Mouse (Mus musculus): ENCODE data around the gene Bin2. TPM values are rescaled to one million over a fixed set of nuclear protein-coding genes. Genes with fewer than 3 reads are reported as not detected.
"Not testable (repeated sequence)": the region's sequence is repeated elsewhere in the genome, so short reads cannot be mapped to it uniquely, and the experiment has no call there.

Gene Bin2
- polyA plus RNA-seq, 1 experiment from 2014 or later: 5.7 TPM

- Histone ChIP-seq H3K4me1 (replicated peaks; ENCODE audit: control insufficient read depth, insufficient read depth, low read length) (peaks cover 12% of the 10 kb centered on the region), H3K9ac (ENCODE audit: low read length) (0 out of 2 replicates have a peak overlapping the region, but pooled peaks have one; percentile 3), H3K4me3 (ENCODE audit: low read depth, low read length) (no peak overlapping the region), H3K27me3 (replicated peaks; ENCODE audit: control insufficient read depth, insufficient read depth, low read length) (no peaks in the 10 kb centered on the region), H3K27ac (ENCODE audit: low read depth) (peak overlapping the region; percentile 43), H3K4me2 (ENCODE audit: low read length) (peak overlapping the region; percentile 18), H3K36me3 (ENCODE audit: control insufficient read depth, insufficient read depth, low read length) (no peaks in the 10 kb centered on the region), H3K9me3 (ENCODE audit: control insufficient read depth, low read length) (no peaks in the 10 kb centered on the region)
- WGBS: 11% methylated on average over 11 of the region's 11 CpGs
- DNase-seq (ENCODE audit: low spot score) (peak; percentile 64), ATAC-seq (replicated peaks; ENCODE audit: low FRiP score, low TSS enrichment, low read depth) (no peak)
Measured at GRCm38 (mm10) chr15:100627774-100628370, 41.5 kb downstream of the Bin2 start.

GRCm38 (mm10) chr15:100627287-100627686 is 42.1 kb downstream of the Bin2 start:
- ATAC-seq (replicated peaks; ENCODE audit: low FRiP score, low TSS enrichment, low read depth) (no peak), DNase-seq (ENCODE audit: low spot score) (no peak)
- 21% methylated on average over 10 of the region's 10 CpGs for WGBS
- Histone ChIP-seq H3K4me3 (ENCODE audit: low read depth, low read length) (no peak overlapping the region), H3K36me3 (ENCODE audit: control insufficient read depth, insufficient read depth, low read length) (0 out of 2 replicates have a peak, but pooled peaks cover under 1% of the 10 kb centered on the region), H3K9ac (ENCODE audit: low read length) (no peak overlapping the region), H3K27ac (ENCODE audit: low read depth) (peak overlapping the region; percentile 43), H3K4me2 (ENCODE audit: low read length) (no peak overlapping the region), H3K27me3 (replicated peaks; ENCODE audit: control insufficient read depth, insufficient read depth, low read length) (no peaks in the 10 kb centered on the region), H3K9me3 (ENCODE audit: control insufficient read depth, low read length) (no peaks in the 10 kb centered on the region), H3K4me1 (replicated peaks; ENCODE audit: control insufficient read depth, insufficient read depth, low read length) (peaks cover 12% of the 10 kb centered on the region)

- Histone ChIP-seq H3K9ac (ENCODE audit: low read length) (no peak overlapping the region), H3K4me3 (ENCODE audit: low read depth, low read length) (no peak overlapping the region), H3K27me3 (replicated peaks; ENCODE audit: control insufficient read depth, insufficient read depth, low read length) (no peaks in the 10 kb centered on the region), H3K9me3 (ENCODE audit: control insufficient read depth, low read length) (no peaks in the 10 kb centered on the region), H3K36me3 (ENCODE audit: control insufficient read depth, insufficient read depth, low read length) (peaks cover 20% of the 10 kb centered on the region), H3K4me1 (replicated peaks; ENCODE audit: control insufficient read depth, insufficient read depth, low read length) (peaks cover 12% of the 10 kb centered on the region), H3K27ac (ENCODE audit: low read depth) (no peak overlapping the region), H3K4me2 (ENCODE audit: low read length) (no peak overlapping the region)
- DNase-seq (ENCODE audit: low spot score) (no peak), ATAC-seq (replicated peaks; ENCODE audit: low FRiP score, low TSS enrichment, low read depth) (no peak)
- WGBS: 90% methylated on average over 3 of the region's 3 CpGs
Measured at GRCm38 (mm10) chr15:100624435-100624834, 44.9 kb downstream of the Bin2 start.

- H3K4me2 ChIP-seq (ENCODE audit: low read length): no peak overlapping the region
- ATAC-seq (replicated peaks; ENCODE audit: low FRiP score, low TSS enrichment, low read depth): no peak
- DNase-seq (ENCODE audit: low spot score): no peak
- H3K9me3 ChIP-seq (ENCODE audit: control insufficient read depth, low read length): no peaks in the 10 kb centered on the region
- peaks cover 27% of the 10 kb centered on the region for H3K36me3 ChIP-seq (ENCODE audit: control insufficient read depth, insufficient read depth, low read length)
- H3K4me3 ChIP-seq (ENCODE audit: low read depth, low read length): no peak overlapping the region
- no peak overlapping the region for H3K27ac ChIP-seq (ENCODE audit: low read depth)
- no peak overlapping the region for H3K9ac ChIP-seq (ENCODE audit: low read length)
- no peaks in the 10 kb centered on the region for H3K27me3 ChIP-seq (replicated peaks; ENCODE audit: control insufficient read depth, insufficient read depth, low read length)
- peaks cover 12% of the 10 kb centered on the region for H3K4me1 ChIP-seq (replicated peaks; ENCODE audit: control insufficient read depth, insufficient read depth, low read length)
- 87% methylated on average over 9 of the region's 9 CpGs for WGBS
Measured at GRCm38 (mm10) chr15:100623754-100624153, 45.6 kb downstream of the Bin2 start.

GRCm38 (mm10) chr15:100622164-100622563 is 47.2 kb downstream of the Bin2 start:
- 83% methylated on average over 7 of the region's 7 CpGs for WGBS

GRCm38 (mm10) chr15:100621671-100622070 is 47.7 kb downstream of the Bin2 start:
- H3K36me3 ChIP-seq (ENCODE audit: control insufficient read depth, insufficient read depth, low read length): peaks cover 41% of the 10 kb centered on the region
- H3K4me2 ChIP-seq (ENCODE audit: low read length); H3K27me3 ChIP-seq (replicated peaks; ENCODE audit: control insufficient read depth, insufficient read depth, low read length); H3K27ac ChIP-seq (ENCODE audit: low read depth); H3K4me3 ChIP-seq (ENCODE audit: low read depth, low read length); H3K4me1 ChIP-seq (replicated peaks; ENCODE audit: control insufficient read depth, insufficient read depth, low read length); H3K9ac ChIP-seq (ENCODE audit: low read length); H3K9me3 ChIP-seq (ENCODE audit: control insufficient read depth, low read length); DNase-seq (ENCODE audit: low spot score); ATAC-seq (replicated peaks; ENCODE audit: low FRiP score, low TSS enrichment, low read depth): not testable (repeated sequence)
- WGBS: 61% methylated on average over 9 of the region's 9 CpGs

More at GRCm38 (mm10) chr15:100622164-100622563, 47.2 kb downstream of the Bin2 start:
- H3K4me1 ChIP-seq (replicated peaks; ENCODE audit: control insufficient read depth, insufficient read depth, low read length): no peaks in the 10 kb centered on the region
- H3K9me3 ChIP-seq (ENCODE audit: control insufficient read depth, low read length): no peaks in the 10 kb centered on the region
- DNase-seq (ENCODE audit: low spot score) (no peak), ATAC-seq (replicated peaks; ENCODE audit: low FRiP score, low TSS enrichment, low read depth) (no peak)
- H3K4me3 ChIP-seq (ENCODE audit: low read depth, low read length): no peak overlapping the region
- no peak overlapping the region for H3K9ac ChIP-seq (ENCODE audit: low read length)
- no peaks in the 10 kb centered on the region for H3K27me3 ChIP-seq (replicated peaks; ENCODE audit: control insufficient read depth, insufficient read depth, low read length)
- H3K27ac ChIP-seq (ENCODE audit: low read depth): no peak overlapping the region
- no peak overlapping the region for H3K4me2 ChIP-seq (ENCODE audit: low read length)
- peaks cover 41% of the 10 kb centered on the region for H3K36me3 ChIP-seq (ENCODE audit: control insufficient read depth, insufficient read depth, low read length)

- ATAC-seq (replicated peaks; ENCODE audit: low FRiP score, low TSS enrichment, low read depth) (no peak), DNase-seq (ENCODE audit: low spot score) (no peak)
- Histone ChIP-seq H3K27me3 (replicated peaks; ENCODE audit: control insufficient read depth, insufficient read depth, low read length) (no peaks in the 10 kb centered on the region), H3K4me3 (ENCODE audit: low read depth, low read length) (no peak overlapping the region), H3K9me3 (ENCODE audit: control insufficient read depth, low read length) (no peaks in the 10 kb centered on the region), H3K4me2 (ENCODE audit: low read length) (no peak overlapping the region), H3K4me1 (replicated peaks; ENCODE audit: control insufficient read depth, insufficient read depth, low read length) (0 out of 2 replicates have a peak, but pooled peaks cover 5% of the 10 kb centered on the region), H3K36me3 (ENCODE audit: control insufficient read depth, insufficient read depth, low read length) (peaks cover 41% of the 10 kb centered on the region), H3K9ac (ENCODE audit: low read length) (no peak overlapping the region), H3K27ac (ENCODE audit: low read depth) (no peak overlapping the region)
- WGBS: 83% methylated on average over 7 of the region's 7 CpGs
Measured at GRCm38 (mm10) chr15:100619200-100619599, 50.2 kb downstream of the Bin2 start.

- Histone ChIP-seq H3K4me3 (ENCODE audit: low read depth, low read length) (peak overlapping the region; percentile 81), H3K4me2 (ENCODE audit: low read length) (peak overlapping the region; percentile 60), H3K9me3 (ENCODE audit: control insufficient read depth, low read length) (no peaks in the 10 kb centered on the region), H3K36me3 (ENCODE audit: control insufficient read depth, insufficient read depth, low read length) (peaks cover 37% of the 10 kb centered on the region), H3K4me1 (replicated peaks; ENCODE audit: control insufficient read depth, insufficient read depth, low read length) (peaks cover 6% of the 10 kb centered on the region; the same call in 1 of the 2 replicates), H3K27me3 (replicated peaks; ENCODE audit: control insufficient read depth, insufficient read depth, low read length) (no peaks in the 10 kb centered on the region), H3K27ac (ENCODE audit: low read depth) (peak overlapping the region; percentile 97), H3K9ac (ENCODE audit: low read length) (peak overlapping the region; percentile 95)
- peak; percentile 9; the same call in 1 of the 2 replicates for ATAC-seq (replicated peaks; ENCODE audit: low FRiP score, low TSS enrichment, low read depth)
- under 1% methylated on average over 19 of the region's 19 CpGs for WGBS
- DNase-seq (ENCODE audit: low spot score): no peak
Measured at GRCm38 (mm10) chr15:100616221-100616620, 53.1 kb downstream of the Bin2 start.

GRCm38 (mm10) chr15:100615825-100616220 is 53.5 kb downstream of the Bin2 start:
- H3K27me3 ChIP-seq (replicated peaks; ENCODE audit: control insufficient read depth, insufficient read depth, low read length): no peaks in the 10 kb centered on the region
- H3K9ac ChIP-seq (ENCODE audit: low read length): peak overlapping the region; percentile 95
- H3K36me3 ChIP-seq (ENCODE audit: control insufficient read depth, insufficient read depth, low read length): peaks cover 34% of the 10 kb centered on the region
- H3K4me3 ChIP-seq (ENCODE audit: low read depth, low read length): peak overlapping the region; percentile 81
- H3K27ac ChIP-seq (ENCODE audit: low read depth): peak overlapping the region; percentile 97
- ATAC-seq (replicated peaks; ENCODE audit: low FRiP score, low TSS enrichment, low read depth) (peak; percentile 77), DNase-seq (ENCODE audit: low spot score) (peak; percentile 95)
- peak overlapping the region; percentile 60 for H3K4me2 ChIP-seq (ENCODE audit: low read length)
- peaks cover 6% of the 10 kb centered on the region; the same call in 1 of the 2 replicates for H3K4me1 ChIP-seq (replicated peaks; ENCODE audit: control insufficient read depth, insufficient read depth, low read length)
- under 1% methylated on average over 34 of the region's 43 CpGs for WGBS
- no peaks in the 10 kb centered on the region for H3K9me3 ChIP-seq (ENCODE audit: control insufficient read depth, low read length)

Measured in intestine, embryonic 14.5 days (tissue).